Mouse (Mus musculus): ENCODE results near the gene Col5a1.

DNA sequence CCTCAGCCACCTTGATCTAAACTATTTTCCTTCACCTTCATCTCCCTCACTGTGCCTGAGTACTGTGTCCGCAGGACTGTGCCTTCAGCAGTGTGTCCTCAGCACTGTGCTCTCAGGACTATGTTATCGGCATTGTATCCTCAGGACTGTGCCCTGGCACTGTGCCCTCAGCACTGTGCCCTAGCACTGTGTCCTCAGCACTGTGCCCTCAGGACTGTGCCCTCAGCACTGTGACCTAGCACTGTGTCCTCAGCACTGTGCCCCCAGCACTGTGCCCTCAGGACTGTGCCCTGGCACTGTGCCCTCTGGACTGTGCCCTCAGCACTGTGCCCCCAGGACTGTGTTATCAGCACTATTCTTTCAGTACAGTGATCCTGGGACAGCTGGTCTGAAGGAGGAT lies 75.0 kb downstream of the Col5a1 start:
- TF ChIP-seq CTCF (IDR thresholded peaks at IDR 0.05) = no peak
- TF ChIP-seq EP300 (IDR thresholded peaks at IDR 0.05) = no peak

Measured in lung, postnatal 0 days (tissue).